In the genomic region with DNA sequence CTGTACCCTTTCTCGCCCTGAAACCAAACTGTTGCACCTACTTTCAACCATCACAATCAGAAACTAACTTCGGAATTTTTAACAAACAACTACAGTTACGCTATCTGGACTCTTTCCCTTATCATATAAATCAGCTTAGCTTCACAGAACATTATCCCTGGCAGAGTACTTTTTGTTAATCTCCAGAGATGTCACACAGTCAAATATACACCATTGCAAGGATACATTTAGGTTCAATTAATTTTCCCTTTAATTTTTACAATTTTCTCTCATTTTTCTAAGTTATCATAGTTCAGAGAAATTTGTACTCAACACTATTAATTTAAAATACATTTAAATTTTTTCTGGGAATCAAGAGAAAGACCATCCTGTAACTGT, we compare ENCODE assay signal across 8 mouse cellular contexts. TPM values are rescaled to one million over a fixed set of nuclear protein-coding genes. Genes with fewer than 3 reads are reported as not detected.
DNase-seq lines count a peak whose midpoint lies in the region; ATAC-seq lines count a peak whose summit lies in the region.

No protein-coding gene starts in this region.

- peaks cover 20% of the 10 kb centered on the region for H3K4me1 ChIP-seq in erythroblast, embryonic 14.5 days (ENCODE audit: control insufficient read depth)
- H3K4me1 ChIP-seq in hindbrain, embryonic 11.5 days (replicated peaks; ENCODE audit: control insufficient read depth, insufficient read depth, low read length), result 0 out of 2 replicates have a peak, but pooled peaks cover 3% of the 10 kb centered on the region

- no peak overlapping the region for H3K4me2 ChIP-seq in hindbrain, embryonic 11.5 days (replicated peaks; ENCODE audit: low read depth, low read length)

- no peak for DNase-seq in hindbrain, embryonic 11.5 days (ENCODE audit: low spot score)
- no peak for DNase-seq in layer of hippocampus, postnatal 10 days (ENCODE audit: low spot score in 2 of 2)
- DNase-seq in spleen, postnatal 10 days (ENCODE audit: low spot score in 2 of 2), result no peak
- no peak for DNase-seq in embryo, embryonic 9.5 days (ENCODE audit: extremely low spot score)

- no peak overlapping the region for H3K27ac ChIP-seq in hindbrain, embryonic 11.5 days (ENCODE audit: low read depth, low read length)

- H3K4me3 ChIP-seq in erythroblast, embryonic 14.5 days (replicated peaks), result peak overlapping the region; percentile 89
- H3K4me3 ChIP-seq in hindbrain, embryonic 11.5 days (ENCODE audit: low read depth, low read length), result peak overlapping the region; percentile 95

- no peaks in the 10 kb centered on the region for H3K36me3 ChIP-seq in erythroblast, embryonic 14.5 days (ENCODE audit: control insufficient read depth)
- no peaks in the 10 kb centered on the region for H3K36me3 ChIP-seq in hindbrain, embryonic 11.5 days (ENCODE audit: control insufficient read depth, insufficient read depth, low read length)

- H3K27me3 ChIP-seq in erythroblast, embryonic 14.5 days (ENCODE audit: control insufficient read depth), result peaks cover 20% of the 10 kb centered on the region
- H3K27me3 ChIP-seq in hindbrain, embryonic 11.5 days (ENCODE audit: control insufficient read depth, insufficient read depth, low read length), result no peaks in the 10 kb centered on the region

- ATAC-seq in erythroblast, adult 5-6 weeks (replicated peaks; ENCODE audit: low FRiP score, poor library complexity, severe bottlenecking), result no peak
- ATAC-seq in CD4-positive, CD25-positive, alpha-beta regulatory T cell, adult 4 months, result peak; percentile 35
- peak; percentile 76 for ATAC-seq in hindbrain, embryonic 11.5 days (ENCODE audit: low FRiP score)
- peak; percentile 43 for ATAC-seq in megakaryocyte, adult 5-6 weeks (ENCODE audit: poor library complexity, severe bottlenecking)

- no peaks in the 10 kb centered on the region for H3K9me3 ChIP-seq in erythroblast, embryonic 14.5 days (ENCODE audit: control insufficient read depth, low read length)
- H3K9me3 ChIP-seq in hindbrain, embryonic 11.5 days (ENCODE audit: control insufficient read depth, low read length), result no peaks in the 10 kb centered on the region

- 0% methylated on average over 3 of the region's 3 CpGs for WGBS in hindbrain, embryonic 11.5 days

- no peak overlapping the region; the same call in 1 of the 2 replicates for H3K9ac ChIP-seq in hindbrain, embryonic 11.5 days (ENCODE audit: low read depth, low read length)

RNA-seq across cellular contexts. Expression of a gene that starts 21.3 kb away (rescaled TPM):
- 0.23 and 0.37 TPM in 2 replicates for polyA plus RNA-seq in erythroblast, embryonic 14.5 days (2012)
- total RNA-seq in erythroblast, adult 5-6 weeks (2015; ENCODE audit: low replicate concordance), result 19.4 and 21.9 TPM in 2 replicates
- 14.9 and 17.3 TPM in 2 replicates for total RNA-seq in erythroblast, adult 5-6 weeks (2017; ENCODE audit: low replicate concordance)
- polyA plus RNA-seq in CD4-positive, CD25-positive, alpha-beta regulatory T cell, adult 4 months (2017; shearing (Covaris generic)), result 10 to 100 TPM; 67.2 to 71.4 TPM
- 129 and 132 TPM in 2 replicates for polyA plus RNA-seq in hindbrain, embryonic 11.5 days (2014; fragmentation: Nextera tagmentation; extraction: Ambion mirVana)
- 67.6 and 70.4 TPM in 2 replicates for total RNA-seq in megakaryocyte, adult 5-6 weeks (2015)
- total RNA-seq in megakaryocyte, adult 5-6 weeks (2017), result 72.0 and 80.6 TPM in 2 replicates
- 10 to 100 TPM; 82.7 to 87.5 TPM for total RNA-seq in layer of hippocampus, postnatal 10 days (2021)
